Comparison of ENCODE assay signal across 8 mouse cellular contexts in the genomic region with DNA sequence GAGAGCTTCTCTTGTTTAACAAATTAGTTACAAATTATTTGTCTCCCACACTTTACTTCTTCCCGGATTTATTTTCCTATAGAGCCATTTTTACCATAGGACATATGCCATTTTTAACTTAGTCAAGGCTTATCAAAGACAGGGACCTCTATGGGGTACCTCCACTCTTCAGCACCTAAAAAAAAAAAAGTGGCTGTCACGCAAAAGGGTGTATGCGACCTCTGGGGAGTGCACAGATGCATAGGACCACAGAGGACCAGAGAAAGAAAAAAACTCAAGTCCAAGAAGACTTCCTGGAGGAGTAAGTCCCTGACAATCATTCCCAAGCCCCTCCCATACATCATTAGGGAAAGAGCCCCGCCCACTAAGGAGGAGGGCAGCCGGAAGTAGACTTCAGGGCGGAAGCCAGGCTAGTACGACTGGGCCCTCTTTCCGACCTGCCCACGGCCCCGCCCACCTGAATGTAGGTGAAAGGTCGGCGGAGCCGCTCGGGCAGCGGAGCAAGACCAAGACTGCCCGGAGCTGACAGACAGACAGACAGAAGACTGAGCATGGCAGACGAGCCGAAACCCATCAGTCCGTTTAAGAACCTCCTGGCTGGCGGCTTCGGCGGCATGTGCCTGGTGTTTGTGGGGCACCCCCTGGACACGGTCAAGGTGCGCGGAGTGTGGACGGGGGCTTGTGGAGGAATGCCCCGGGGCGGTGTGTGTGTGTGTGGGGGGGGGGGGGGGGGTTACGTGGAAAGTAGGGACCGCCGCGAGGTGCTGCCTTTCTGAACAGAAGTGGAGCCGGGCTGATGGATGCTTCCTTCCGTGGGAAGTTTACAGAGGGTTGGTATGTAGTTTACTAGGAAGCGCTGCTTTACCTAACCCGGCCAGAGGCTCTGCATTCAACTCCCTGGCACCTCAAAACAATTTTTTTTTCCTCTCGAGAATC. TPM values are rescaled to one million over a fixed set of nuclear protein-coding genes. Genes with fewer than 3 reads are reported as not detected.
DNase-seq lines count a peak whose midpoint lies in the region; ATAC-seq and TF ChIP-seq lines count a peak whose summit lies in the region.

A gene (plus strand): TSS at position 412 of the 936 bp plus-strand sequence.

- peak within 1 kb of the TSS; percentile 85 for H3K4me2 ChIP-seq in hindbrain, postnatal 0 days (ENCODE audit: low read depth, low read length)

- peak; percentile 96 for ATAC-seq in common myeloid progenitor, adult 5-6 weeks (replicated peaks; ENCODE audit: low read depth, poor library complexity, severe bottlenecking)
- ATAC-seq in hindbrain, postnatal 0 days = peak; percentile 97

- peak; percentile 81 for DNase-seq in WW6 (ENCODE audit: low read depth, low spot score)
- DNase-seq in gastrocnemius, adult 2 months = peak; percentile 91
- peak; percentile 88 for DNase-seq in hindbrain, postnatal 0 days (ENCODE audit: low spot score)
- DNase-seq in left cerebral cortex, adult 8-10 months (ENCODE audit: low spot score in 2 of 2) = peak; percentile 23 to 68
- DNase-seq in right cerebral cortex, postnatal 10 days (ENCODE audit: low spot score in 2 of 2) = peak; percentile 71 to 82
- peak; percentile 81 for DNase-seq in urinary bladder, postnatal 25 days (ENCODE audit: low spot score)

- intact Hi-C loops in gastrocnemius, adult 2 months (cut with DNase I) = no loop called here

- H3K36me3 ChIP-seq in hindbrain, postnatal 0 days (ENCODE audit: insufficient read depth, low read length) = no peaks in the 10 kb centered on the region
- H3K36me3 ChIP-seq in megakaryocyte, embryonic 14.5 days (replicated peaks; ENCODE audit: low read length) = peaks cover 11% of the 10 kb centered on the region

- peak within 1 kb of the TSS; percentile 58 for H3K9ac ChIP-seq in hindbrain, postnatal 0 days (replicated peaks; ENCODE audit: low read length)

- no peak for TF ChIP-seq CTCF in gastrocnemius, adult 2 months (IDR thresholded peaks at IDR 0.05)
- no peak for TF ChIP-seq CTCF in hindbrain, postnatal 0 days (IDR thresholded peaks at IDR 0.05; ENCODE audit: low read depth)

- peak within 1 kb of the TSS; percentile 87 for H3K27ac ChIP-seq in gastrocnemius, adult 2 months
- no peak within 1 kb of the TSS for H3K27ac ChIP-seq in hindbrain, postnatal 0 days

- no peaks in the 10 kb centered on the region for H3K9me3 ChIP-seq in hindbrain, postnatal 0 days (ENCODE audit: low read length)
- H3K9me3 ChIP-seq in megakaryocyte, embryonic 14.5 days = peaks cover 7% of the 10 kb centered on the region

- 3% methylated on average over 37 of the region's 37 CpGs for WGBS in hindbrain, postnatal 0 days

- peaks cover 10% of the 10 kb centered on the region for H3K4me1 ChIP-seq in hindbrain, postnatal 0 days (ENCODE audit: insufficient read depth, low read length)
- peaks cover 24% of the 10 kb centered on the region for H3K4me1 ChIP-seq in megakaryocyte, embryonic 14.5 days

- H3K27me3 ChIP-seq in hindbrain, postnatal 0 days (ENCODE audit: insufficient read depth, low read length) = no peaks in the 10 kb centered on the region
- H3K27me3 ChIP-seq in megakaryocyte, embryonic 14.5 days (replicated peaks) = no peaks in the 10 kb centered on the region

- peak within 1 kb of the TSS; percentile 87 for H3K4me3 ChIP-seq in gastrocnemius, adult 2 months
- peak within 1 kb of the TSS; percentile 65 for H3K4me3 ChIP-seq in hindbrain, postnatal 0 days (ENCODE audit: low read length)
- peak within 1 kb of the TSS; percentile 96 for H3K4me3 ChIP-seq in megakaryocyte, embryonic 14.5 days (replicated peaks)

RNA-seq across cellular contexts. Expression of the gene that starts here (rescaled TPM):
- total RNA-seq in common myeloid progenitor, adult 5-6 weeks (2017) = 29.1 and 39.0 TPM in 2 replicates
- 10 to 100 TPM; 55.2 to 96.6 TPM for total RNA-seq in gastrocnemius, adult 2 months (2021)
- total RNA-seq in hindbrain, postnatal 0 days (2014; rRNA removed) = 31.0 and 41.1 TPM in 2 replicates
- polyA plus RNA-seq in hindbrain, postnatal 0 days (2015; fragmentation: Nextera tagmentation; extraction: Ambion mirVana) = 49.7 and 50.2 TPM in 2 replicates
- total RNA-seq in left cerebral cortex, adult 8-10 months (2022) = 10 to 100 TPM; 11.1 to 15.8 (median 13.6) TPM
- polyA plus RNA-seq in megakaryocyte, embryonic 14.5 days (2012; ENCODE audit: insufficient read depth, low replicate concordance) = 3.2 and 4.4 TPM in 2 replicates
